Mouse (Mus musculus): Measurements from ENCODE around the gene Zfp85.
"Not testable (repeated sequence)": the region's sequence is repeated elsewhere in the genome, so short reads cannot be mapped to it uniquely, and the experiment has no call there.

Zfp85 gene

GRCm38 (mm10) chr13:67754333-67755306, at the start of gene Zfp85:
TSS of gene Zfp85 (minus strand) at chr13:67755228.
- DNase-seq (ENCODE audit: low spot score), result peak; percentile 40

- DNase-seq (ENCODE audit: low spot score), result not testable (repeated sequence)
These were observed 44.1 kb upstream of the Zfp85 start for GRCm38 (mm10) chr13:67799151-67799550.

- DNase-seq (ENCODE audit: low spot score), result no peak
These were observed 43.6 kb upstream of the Zfp85 start for GRCm38 (mm10) chr13:67798618-67799017.

- DNase-seq (ENCODE audit: low spot score), result no peak
These were observed 37.0 kb upstream of the Zfp85 start for GRCm38 (mm10) chr13:67791921-67792455.

- DNase-seq (ENCODE audit: low spot score), result peak; percentile 71
These were observed 24.5 kb upstream of the Zfp85 start, which contains the start of gene Zfp493 for GRCm38 (mm10) chr13:67779265-67780221. TSS of gene Zfp493 (plus strand) at chr13:67779693.

- no peak for DNase-seq (ENCODE audit: low spot score)
These were observed 8.2 kb upstream of the Zfp85 start for GRCm38 (mm10) chr13:67763031-67763768.

- DNase-seq (ENCODE audit: low spot score), result no peak
These were observed 4.9 kb upstream of the Zfp85 start for GRCm38 (mm10) chr13:67759966-67760365.

- no peak for DNase-seq (ENCODE audit: low spot score)
These were observed 733 bp upstream of the Zfp85 start for GRCm38 (mm10) chr13:67755761-67756160.

GRCm38 (mm10) chr13:67743896-67744295, 11.1 kb downstream of the Zfp85 start:
- DNase-seq (ENCODE audit: low spot score), result no peak

- no peak for DNase-seq (ENCODE audit: low spot score)
These were observed 12.1 kb downstream of the Zfp85 start for GRCm38 (mm10) chr13:67742941-67743340.

GRCm38 (mm10) chr13:67734391-67734790, 20.6 kb downstream of the Zfp85 start:
- DNase-seq (ENCODE audit: low spot score), result not testable (repeated sequence)

- DNase-seq (ENCODE audit: low spot score), result peak; percentile 23
These were observed 25.6 kb downstream of the Zfp85 start for GRCm38 (mm10) chr13:67729441-67729840.

GRCm38 (mm10) chr13:67728641-67729318, 26.2 kb downstream of the Zfp85 start, which contains the start of gene Zfp65:
TSS of gene Zfp65 (minus strand) at chr13:67729173.
- DNase-seq (ENCODE audit: low spot score), result peak; percentile 61

- DNase-seq (ENCODE audit: low spot score), result no peak
These were observed 26.9 kb downstream of the Zfp85 start for GRCm38 (mm10) chr13:67728106-67728505.

GRCm38 (mm10) chr13:67725331-67725730, 29.7 kb downstream of the Zfp85 start:
- not testable (repeated sequence) for DNase-seq (ENCODE audit: low spot score)

GRCm38 (mm10) chr13:67723848-67724479, 31.1 kb downstream of the Zfp85 start:
- DNase-seq (ENCODE audit: low spot score), result peak; percentile 90

All from left cerebral cortex, adult 11 months (tissue).